Mouse (Mus musculus) cerebellum, postnatal 4 days (tissue): ENCODE measurements around the gene Aurkb.

Experiments
- DNase-seq, 2 experiments: peaks; one replicate each; pipeline ENCODE4 v3.0.0; 2022; ENCODE audit warnings: low spot score in 2 of 2, mixed read lengths in 1 of 2

The Aurkb gene

GRCm38 (mm10) chr11:69064259-69065133 lies 19.0 kb downstream of the Aurkb start:
- no peak for DNase-seq

- no peak for DNase-seq
Measured at GRCm38 (mm10) chr11:69065394-69065925, 20.0 kb downstream of the Aurkb start.

GRCm38 (mm10) chr11:69066163-69066861 lies 20.9 kb downstream of the Aurkb start:
- peak in 1 of 2 experiments; percentile 26 for DNase-seq

DNA sequence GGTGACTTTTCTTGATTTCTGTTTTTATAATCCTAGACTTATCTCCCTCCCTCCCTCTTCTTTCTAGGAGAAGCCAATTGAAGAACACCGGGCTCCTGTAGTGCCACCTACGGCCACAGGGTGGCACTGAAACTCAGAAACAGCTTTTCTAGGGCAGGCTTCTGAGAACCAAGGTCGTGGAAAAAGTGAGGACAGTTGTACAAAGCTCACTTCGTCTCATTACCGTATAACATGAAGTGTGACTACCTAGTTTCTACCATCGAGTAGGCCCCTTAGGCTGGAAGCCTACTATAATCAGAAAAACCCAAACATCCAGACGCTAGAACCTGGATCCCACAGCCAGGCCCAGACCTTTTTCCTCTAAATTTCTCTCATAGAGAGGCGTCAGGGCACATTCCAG lies 21.5 kb downstream of the Aurkb start:
- DNase-seq = peak; percentile 73 to 92

GRCm38 (mm10) chr11:69067601-69068000 lies 22.2 kb downstream of the Aurkb start:
- DNase-seq = no peak

GRCm38 (mm10) chr11:69070093-69070492 lies 24.6 kb downstream of the Aurkb start:
- no peak for DNase-seq

GRCm38 (mm10) chr11:69070590-69071222 lies 25.3 kb downstream of the Aurkb start, which contains the start of gene Tmem107:
TSS of gene Tmem107 (plus strand) at chr11:69070806.
- peak; percentile 73 to 91 for DNase-seq

GRCm38 (mm10) chr11:69071262-69071661 lies 25.8 kb downstream of the Aurkb start:
- DNase-seq = no peak

DNA sequence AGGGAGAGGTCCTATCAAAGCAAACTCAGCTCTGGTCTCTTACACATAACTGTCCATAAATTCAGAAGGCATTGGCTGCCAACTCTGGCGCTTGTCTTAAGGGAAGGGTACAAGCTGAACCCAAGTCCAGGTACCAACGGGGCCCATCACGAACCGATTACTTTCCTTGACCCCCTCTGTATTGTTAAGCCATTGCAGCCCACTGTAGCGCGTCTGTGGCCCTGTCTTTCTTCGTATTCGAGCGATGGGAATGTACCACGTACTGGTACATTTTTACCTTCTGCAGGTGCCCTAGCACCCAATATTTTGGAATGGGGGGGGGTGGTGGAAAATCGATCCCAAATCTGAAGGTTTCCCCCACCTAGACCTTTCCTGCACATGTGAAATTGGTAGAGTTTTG lies 26.8 kb downstream of the Aurkb start:
- DNase-seq = no peak

DNA sequence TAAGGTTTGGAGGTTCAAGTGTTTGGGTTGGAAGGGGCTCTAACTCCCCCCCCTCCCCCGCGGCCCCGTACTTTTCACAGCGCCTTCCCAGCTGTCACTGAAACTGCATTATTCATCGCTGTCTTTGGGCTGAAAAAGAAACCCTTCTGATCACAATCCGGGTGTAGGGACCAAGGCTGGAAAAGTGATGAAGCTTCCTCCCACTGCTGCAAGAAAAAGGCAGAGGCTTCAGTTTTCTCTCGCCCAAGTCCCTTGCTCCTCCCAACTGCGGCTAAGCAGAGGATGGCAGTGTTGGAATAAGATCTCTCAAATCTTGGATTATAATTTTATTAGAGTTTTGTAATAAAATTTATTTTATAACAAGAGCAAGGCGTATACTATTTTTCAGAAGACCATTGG lies 27.2 kb downstream of the Aurkb start:
- no peak for DNase-seq

DNA sequence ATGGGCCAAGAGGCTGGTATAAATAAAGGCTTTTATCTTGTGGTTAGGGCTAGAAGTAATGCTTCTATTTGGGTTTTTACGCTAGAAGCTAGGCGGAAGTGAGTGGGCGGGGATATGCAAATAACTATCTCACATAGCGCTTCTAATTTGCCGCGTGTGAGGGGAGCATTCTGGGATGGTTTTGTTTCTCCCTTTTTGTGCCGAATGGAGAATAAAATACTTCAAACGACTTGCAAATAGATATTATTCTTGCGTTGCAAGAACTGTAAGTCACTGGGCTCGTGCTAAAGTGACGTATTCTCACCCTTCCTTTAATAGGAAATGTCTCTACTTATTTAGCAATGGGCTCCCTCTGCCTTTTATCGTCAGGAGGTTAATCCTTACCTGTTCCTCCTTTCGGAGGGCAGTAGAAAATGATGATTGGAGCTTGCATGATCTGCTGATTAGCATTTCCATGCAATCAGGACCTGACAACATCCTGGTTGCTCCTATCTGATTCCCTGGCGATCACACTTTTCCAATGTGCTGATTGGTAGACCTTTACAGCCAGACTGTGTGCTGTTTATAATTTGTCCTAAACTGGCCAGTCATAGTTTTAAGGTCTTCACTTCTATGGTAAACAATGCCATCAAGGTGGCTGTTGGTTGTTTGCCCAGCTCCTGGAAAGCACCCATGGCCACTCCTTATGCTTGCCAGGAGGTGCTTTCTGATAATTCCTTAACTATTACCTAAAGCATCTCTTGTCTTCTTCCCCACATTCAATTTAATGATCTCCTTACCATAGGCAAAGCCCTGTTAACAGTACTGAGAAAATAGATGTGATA lies 27.8 kb downstream of the Aurkb start:
- DNase-seq = peak in 1 of 2 experiments; percentile 76

DNA sequence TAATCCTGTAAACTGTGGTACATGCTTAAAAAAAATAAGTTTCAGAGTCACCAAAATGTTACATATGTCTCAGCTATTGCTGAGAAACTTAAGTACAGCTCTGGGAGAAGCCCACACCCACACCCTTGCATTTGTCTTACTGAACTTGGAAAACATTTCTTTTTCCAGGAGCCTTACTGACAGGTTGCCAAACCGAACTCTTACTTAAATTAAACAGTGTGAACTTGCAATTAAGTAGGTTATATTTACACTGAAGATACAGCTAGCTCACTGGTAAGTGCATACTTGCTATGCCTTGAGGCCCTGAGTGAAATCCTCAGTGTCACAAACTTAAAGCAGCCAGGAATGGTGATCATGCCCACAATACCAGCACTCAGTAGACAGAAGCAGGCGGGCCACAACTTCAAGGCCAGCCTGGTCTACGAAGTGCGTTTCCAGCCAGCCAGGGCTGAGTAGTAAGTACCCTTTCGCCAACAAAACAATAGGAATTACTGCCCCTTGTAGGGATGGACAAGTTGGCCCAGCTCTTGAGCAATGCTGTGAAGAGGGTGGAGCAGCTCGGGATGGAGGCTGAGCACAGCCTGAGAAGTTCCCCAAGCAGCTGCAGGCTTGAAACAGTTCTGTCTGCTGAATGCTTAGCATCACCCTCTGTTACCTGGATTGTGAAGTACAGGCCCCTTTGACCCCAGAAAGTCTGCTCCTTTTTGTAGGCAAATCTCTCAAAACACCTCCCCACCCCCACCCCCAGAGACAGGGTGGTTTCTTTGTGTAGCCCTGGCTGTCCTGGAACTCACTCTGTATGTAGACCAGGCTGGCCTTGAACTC lies 28.7 kb downstream of the Aurkb start:
- no peak for DNase-seq

DNA sequence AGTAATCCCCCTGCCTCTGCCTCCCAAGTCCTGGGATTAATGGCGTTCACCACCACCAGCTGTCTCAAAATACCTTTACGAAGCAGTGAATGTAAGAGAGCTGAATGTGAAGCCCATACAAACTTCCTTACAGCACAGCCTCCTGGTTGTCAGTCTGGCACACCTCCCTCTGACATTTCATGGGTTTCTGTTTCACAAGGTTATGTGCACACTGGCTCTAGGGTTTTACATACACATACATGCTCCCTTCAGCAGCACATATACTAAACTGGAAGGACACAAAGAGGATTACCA lies 29.3 kb downstream of the Aurkb start:
- no peak for DNase-seq

GRCm38 (mm10) chr11:69075764-69076479 lies 30.5 kb downstream of the Aurkb start:
- no peak for DNase-seq

DNA sequence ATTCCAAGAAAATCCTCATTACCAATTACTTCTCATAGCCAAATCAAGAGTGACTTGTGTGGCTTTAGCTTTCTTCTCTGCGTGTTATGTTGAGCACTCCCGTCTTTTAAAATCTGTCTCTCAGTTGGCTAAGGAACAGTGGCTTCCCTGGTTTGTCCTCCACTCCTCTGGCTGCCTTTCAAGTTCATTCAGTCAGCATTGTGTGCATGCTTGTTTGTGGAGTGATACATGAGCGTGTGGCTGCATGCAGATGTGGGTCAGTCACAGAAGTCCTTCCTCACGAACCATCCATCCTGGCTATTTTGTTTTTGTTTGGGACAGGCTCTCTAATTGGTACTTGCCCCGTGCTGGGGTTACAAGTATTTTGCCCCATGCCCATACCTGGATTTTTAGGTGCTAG lies 31.1 kb downstream of the Aurkb start:
- DNase-seq = no peak

- DNase-seq = no peak
Measured at GRCm38 (mm10) chr11:69077316-69077715, 31.9 kb downstream of the Aurkb start.

GRCm38 (mm10) chr11:69078041-69078440 lies 32.6 kb downstream of the Aurkb start:
- no peak for DNase-seq

DNA sequence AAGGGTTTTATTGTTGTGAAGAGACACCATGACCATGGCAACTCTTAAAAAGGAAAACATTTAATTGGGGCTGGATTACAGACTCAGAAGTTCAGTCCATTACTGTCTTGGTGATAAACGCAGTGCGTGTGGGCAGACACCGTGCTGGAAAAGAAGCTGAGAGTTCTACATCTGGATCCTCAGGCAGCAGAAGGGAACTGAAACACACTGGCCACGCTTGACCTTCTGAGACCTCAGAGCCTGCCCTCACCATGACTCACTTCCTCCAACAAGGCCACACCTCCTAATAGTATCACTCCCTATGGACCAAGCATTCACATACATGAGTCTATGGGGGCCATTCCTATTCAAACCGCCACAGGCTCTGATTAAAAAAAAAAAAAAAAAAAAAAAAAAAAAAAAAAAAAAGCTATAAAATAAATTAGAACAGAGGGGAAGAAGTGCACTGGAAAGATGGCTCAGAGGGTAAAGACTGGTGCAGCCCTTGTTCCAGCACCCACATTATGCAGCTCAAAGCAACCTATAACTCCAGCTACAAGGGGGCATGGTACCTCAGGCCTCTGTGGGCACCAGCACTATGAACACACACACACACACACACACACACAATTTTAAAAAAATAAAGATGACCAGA lies 33.5 kb downstream of the Aurkb start:
- DNase-seq = no peak

- no peak for DNase-seq
Measured at GRCm38 (mm10) chr11:69080102-69080854, 34.8 kb downstream of the Aurkb start.
